Mouse (Mus musculus) gastrocnemius, postnatal 36 days (tissue): Measurements from ENCODE around the gene Acot5. TPM values are rescaled to one million over a fixed set of nuclear protein-coding genes. Genes with fewer than 3 reads are reported as not detected.
"Not testable (repeated sequence)": the region's sequence is repeated elsewhere in the genome, so short reads cannot be mapped to it uniquely, and the experiment has no call there.

ENCODE experiments used
- DNase-seq, 2 experiments: peaks; one replicate each; pipeline ENCODE4 v3.0.0; 2022
- intact Hi-C: fragments of 180-260 bp; cut with DNase I; formaldehyde crosslinking; loops from one replicate; pipeline ENCODE4 v1.15.1; 2025
- long read RNA-seq, 2 experiments: library from polyadenylated mRNA; stranded (forward); transcript quantifications; one replicate each; pipeline ENCODE4 v2.0.0; 2021
- total RNA-seq, 2 experiments: library from RNA; stranded (reverse); gene quantifications; 2 replicates each; pipeline ENCODE4 v1.2.3; 2021

Gene Acot5
- not detected for total RNA-seq
- long read RNA-seq, experiment 1: 0 reads
- long read RNA-seq, experiment 2: 0 reads

DNA sequence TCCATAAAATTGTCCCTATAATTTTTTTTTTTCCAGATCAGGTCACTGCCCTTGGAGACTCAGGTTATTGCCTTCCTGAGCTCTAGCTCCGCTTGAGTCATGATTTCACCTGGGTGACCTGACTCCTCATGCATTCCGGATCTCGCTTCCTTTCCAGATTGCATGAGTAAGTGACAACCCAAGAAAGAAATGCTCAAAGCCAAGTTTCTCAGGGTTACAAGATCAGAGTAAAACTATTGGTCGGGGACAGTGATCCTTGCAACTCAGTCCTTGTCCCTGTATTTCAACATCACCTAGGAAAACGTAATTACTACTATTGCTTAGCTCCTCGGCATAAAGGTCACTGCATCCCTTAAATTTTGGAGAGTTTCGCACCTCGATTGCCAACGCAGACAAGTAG lies at the start of gene Acot5:
Gene Acot5, plus strand, starts transcription at position 340 of the 400 bp plus-strand sequence.
- intact Hi-C loops: no loop called here
- no peak for DNase-seq

DNA sequence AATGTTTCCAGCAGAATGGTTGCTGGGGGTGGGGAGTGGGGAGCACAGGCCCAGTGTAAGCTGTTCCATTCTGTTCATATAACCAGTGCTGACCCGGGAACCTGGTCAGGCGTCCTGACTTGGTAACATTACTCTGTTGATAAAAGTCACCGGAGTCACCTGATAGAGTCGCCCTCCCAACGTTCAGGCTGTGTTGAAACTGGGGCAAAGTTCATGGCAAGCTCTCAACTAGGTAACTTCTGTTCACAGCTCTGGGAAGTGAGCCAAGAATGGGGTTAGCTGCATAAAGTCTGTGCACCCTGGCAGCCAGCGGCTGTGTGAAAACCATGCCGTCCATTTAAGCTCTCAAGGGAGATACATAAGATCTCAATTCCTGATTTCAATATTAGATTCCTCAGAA lies 48.6 kb upstream of the Acot5 start:
- intact Hi-C loops: not testable (repeated sequence)
- peak; percentile 25 to 48 for DNase-seq

DNA sequence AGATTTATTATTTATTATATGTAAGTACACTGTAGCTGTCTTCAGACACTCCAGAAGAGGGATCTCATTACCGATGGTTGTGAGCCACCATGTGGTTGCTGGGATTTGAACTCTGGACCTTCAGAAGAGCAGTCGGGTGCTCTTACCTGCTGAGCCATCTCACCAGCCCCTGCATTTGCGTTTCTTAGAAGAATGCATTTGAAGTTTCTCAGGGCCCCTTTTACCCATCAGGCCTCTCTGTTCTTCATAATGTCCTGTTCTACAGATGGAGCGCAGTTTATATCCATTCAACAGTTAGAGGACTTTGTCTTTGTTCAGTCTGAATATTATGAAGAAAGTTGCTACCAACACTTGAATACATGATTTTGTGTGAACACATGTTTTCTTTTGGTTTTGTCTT lies 46.9 kb upstream of the Acot5 start:
- intact Hi-C loops, DNase-seq: not testable (repeated sequence)

DNA sequence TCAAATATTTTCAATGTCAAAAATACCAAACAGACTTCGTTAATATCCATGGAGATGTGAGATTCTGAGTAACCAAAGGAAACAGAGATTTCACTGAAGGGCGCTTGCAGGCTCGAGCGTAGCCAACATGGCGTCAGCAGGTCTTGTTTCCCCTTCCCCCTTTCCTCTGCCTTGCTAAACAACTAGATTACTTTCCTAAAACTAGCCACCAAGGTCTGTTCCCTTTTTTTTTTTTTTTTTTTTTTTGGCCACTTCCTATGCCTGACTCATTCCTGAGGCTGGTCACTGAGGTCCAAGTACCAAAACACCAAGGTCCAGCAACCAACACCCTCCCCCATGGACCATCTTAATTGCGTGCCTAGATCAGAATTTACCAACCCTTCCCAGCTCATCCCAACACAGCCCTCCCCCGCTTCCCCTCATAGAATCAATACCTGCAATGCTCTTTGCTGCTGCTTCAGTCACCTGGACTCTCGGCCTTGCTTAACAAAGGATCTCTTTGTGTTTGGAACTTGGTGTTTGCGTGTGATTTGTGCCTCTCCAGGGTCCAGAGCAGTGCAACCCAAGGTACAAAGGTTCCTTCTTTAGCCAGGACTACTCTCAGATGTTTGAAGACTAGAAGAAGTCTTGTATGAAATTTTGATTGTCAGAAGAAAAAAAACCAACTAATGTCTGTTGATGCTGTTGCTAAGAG lies 45.9 kb upstream of the Acot5 start:
- DNase-seq: no peak
- intact Hi-C loops: no loop called here

DNA sequence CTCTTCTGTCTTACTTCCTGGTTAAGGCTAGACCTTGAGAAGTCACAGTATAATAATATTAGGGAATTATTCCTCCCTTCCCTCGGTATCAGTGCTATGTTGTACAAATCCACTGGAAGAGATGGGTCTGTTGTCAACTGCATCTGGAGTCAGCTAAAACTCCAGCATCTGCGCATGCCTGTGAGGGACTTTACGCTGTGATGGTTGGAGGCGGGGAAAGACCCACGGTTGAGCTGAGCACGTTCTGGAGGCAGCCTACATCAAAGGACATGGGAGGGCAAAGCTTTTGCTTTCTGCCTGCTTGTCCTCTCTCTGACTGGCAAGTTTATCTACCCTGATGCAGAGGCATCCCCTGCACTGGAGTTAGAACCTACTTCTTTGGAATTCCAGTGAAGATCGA lies 43.2 kb upstream of the Acot5 start:
- intact Hi-C loops: no loop called here
- no peak for DNase-seq

DNA sequence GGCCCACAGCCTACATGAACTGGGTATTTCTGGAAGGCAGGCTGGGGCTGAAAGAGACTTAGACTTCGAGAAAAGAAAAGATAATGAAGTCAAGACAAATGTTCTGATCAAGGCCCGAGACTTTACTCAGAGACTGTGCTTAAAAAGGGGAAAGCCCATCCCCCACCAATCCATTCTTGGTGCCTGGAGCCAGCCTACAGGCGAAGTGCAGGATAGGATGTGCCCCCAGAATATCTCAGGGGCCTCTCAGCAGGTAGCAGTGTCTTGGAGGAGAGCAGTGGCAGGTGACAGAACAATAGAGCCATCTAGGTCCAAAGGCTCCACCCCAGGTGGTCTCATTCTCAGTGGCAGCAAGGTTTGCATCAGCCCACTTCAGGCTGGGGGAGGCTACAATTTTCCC lies 40.8 kb upstream of the Acot5 start:
- DNase-seq, intact Hi-C loops: not testable (repeated sequence)

DNA sequence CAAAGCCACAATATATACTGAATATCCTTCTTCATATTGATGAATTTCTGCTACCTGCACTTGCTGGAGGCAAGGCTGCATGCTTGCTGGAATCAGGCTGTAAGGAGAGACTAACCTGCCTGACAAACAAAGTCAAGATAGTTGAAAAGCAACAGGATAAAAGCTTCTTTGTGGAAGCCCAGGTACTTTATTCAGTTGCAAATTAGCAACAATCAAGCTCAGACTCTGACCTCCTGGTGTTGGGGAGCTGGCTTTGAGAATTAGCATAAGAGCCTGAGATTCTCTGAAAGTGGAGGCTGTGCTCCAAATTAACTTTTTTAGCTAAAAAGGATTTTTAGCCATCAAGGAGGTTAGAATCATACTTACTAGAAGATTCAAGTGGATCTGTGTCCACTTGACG lies 40.1 kb upstream of the Acot5 start:
- intact Hi-C loops, DNase-seq: not testable (repeated sequence)

DNA sequence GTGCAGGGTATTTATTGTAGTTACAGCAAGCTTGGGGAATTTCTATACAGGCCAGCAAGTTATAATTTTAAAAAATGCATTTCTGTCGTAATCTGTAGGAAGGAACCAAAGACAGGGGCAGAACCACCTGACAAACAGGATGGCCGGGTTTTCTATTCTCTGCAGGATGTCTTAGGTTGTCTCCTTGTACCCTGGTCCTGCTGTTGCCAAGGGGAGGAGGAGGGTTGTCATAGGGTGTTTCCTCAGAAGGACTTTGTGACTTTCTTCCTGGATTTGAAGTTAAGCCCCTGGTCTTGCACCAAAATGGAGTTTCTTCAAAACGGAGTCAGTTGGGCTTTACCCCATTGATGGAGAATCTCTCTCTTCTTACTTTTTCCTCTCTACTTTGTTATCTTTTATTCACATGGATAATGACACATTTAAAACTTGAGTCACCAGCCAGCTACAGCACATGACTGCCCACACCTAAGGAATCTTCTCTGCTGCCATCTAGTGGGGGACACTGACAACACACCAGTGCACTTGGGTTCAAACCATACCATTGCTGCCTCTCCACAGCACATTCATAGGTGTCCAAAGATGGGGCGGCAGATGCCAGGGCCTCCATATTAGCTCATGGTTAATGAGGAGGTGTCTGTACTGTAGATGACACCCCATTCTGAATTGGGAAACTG lies 38.3 kb upstream of the Acot5 start:
- DNase-seq: peak; percentile 44 to 65
- intact Hi-C loops: loop anchor here (10.0 kb wide), 1 partner anchor 316 kb away; no protein-coding TSS in a partner anchor

DNA sequence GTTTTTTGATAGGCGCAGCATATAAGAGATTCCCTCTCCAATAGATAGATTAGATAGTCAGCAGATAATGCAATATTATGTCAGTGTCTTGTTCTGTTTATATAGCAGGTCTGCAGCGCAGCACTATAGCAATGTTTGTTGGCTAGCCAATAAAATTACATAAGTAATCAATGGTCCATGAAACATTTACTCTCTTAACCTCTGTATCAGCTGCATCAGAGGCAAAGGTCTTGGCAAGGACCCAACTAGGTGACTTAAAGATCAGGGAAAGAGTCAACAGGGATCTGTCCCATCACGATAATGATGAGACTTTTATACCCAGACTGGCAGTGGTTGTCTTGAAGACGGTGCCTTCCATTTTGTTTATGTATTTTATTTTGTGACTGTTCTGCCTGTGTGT lies 36.3 kb upstream of the Acot5 start:
- intact Hi-C loops: loop anchor here (2.0 to 10.0 kb wide), 2 partner anchors 60 to 318 kb away; no protein-coding TSS in a partner anchor
- DNase-seq: no peak

DNA sequence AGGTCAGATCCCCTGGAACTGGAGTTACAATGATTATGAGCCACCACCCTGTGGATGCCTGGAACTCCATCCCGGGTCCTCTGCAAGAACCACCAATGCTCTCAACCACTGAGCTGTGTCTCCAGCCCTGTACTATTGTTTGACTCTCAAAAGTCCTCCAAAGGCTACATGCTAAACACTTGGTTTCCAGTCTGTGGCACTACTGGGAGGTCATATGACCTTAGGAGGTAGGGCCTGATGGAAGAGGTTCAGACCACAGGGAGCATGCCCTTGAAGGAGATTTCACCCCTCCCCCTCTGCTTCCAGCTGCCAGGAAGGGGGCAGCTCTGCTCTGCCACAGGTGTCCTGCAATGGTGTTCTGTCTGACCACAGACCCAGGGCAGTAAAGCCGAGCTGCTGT lies 35.8 kb upstream of the Acot5 start:
- not testable (repeated sequence) for DNase-seq
- intact Hi-C loops: loop anchor here (2.0 to 10.0 kb wide), 2 partner anchors 61 to 319 kb away; no protein-coding TSS in a partner anchor

DNA sequence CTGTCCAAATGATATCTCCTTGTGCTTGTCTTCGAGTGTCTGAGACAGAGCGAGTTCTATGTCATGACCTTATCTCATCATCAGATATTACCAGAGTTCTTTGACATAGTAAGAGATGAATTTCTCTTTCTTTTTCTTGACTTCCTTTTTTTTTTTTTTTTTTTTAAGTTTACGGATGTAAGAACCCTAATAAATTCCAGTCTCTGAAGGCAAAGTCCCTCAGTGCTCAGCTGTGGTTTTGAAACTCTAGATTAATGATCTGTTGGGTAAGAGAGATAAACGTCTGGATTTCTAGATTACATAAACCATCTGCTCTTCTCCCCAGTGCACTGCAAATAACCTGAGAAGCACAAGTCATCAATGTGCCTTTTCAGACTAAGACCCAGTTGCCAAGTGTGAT lies 35.0 kb upstream of the Acot5 start:
- no peak for DNase-seq
- intact Hi-C loops: loop anchor here (10.0 kb wide), 1 partner anchor 319 kb away; no protein-coding TSS in a partner anchor

DNA sequence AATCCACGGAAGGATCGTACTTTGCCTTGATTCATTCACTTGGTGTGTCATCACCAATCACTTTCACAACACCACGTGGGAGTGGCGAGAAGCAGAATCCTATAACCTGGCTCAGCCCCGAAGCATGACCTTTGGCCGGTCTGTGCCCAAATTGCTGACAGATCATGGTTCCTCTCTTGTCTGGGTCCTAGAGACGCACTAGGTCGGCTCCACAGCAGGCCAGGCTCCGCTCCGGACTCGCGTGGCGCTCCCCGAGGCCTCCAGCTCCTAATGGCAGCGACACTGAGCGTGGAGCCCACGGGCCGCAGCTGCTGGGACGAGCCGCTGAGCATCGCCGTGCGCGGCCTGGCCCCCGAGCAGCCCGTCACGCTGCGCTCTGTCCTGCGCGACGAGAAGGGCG lies 30.9 kb upstream of the Acot5 start, which contains the start of gene Acot4:
Gene Acot4, plus strand, starts transcription at position 139 of the 400 bp plus-strand sequence.
- not testable (repeated sequence) for DNase-seq
- intact Hi-C loops: loop anchor here (10.0 kb wide), 1 partner anchor 323 kb away; no protein-coding TSS in a partner anchor

DNA sequence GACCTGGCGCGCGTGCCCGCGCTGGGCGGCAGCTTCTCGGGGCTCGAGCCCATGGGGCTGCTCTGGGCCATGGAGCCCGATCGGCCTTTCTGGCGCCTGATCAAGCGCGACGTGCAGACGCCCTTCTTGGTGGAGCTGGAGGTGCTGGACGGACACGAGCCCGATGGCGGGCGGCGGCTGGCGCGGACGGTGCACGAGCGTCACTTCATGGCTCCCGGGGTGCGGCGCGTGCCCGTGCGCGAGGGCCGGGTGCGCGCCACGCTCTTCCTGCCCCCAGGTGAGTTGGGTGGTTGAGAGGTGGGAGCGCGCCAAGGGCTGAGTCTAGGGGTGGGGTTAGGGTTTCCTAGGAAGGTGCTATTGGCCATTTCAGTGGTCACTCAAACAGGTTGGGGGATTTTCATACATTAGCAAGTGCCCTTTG lies 30.4 kb upstream of the Acot5 start, which contains the start of gene Gm49366:
Gene Gm49366, plus strand, starts transcription at position 245 of the 421 bp plus-strand sequence.
- DNase-seq: peak in 1 of 2 experiments; percentile 24
- intact Hi-C loops: loop anchor here (10.0 kb wide), 1 partner anchor 324 kb away; no protein-coding TSS in a partner anchor

DNA sequence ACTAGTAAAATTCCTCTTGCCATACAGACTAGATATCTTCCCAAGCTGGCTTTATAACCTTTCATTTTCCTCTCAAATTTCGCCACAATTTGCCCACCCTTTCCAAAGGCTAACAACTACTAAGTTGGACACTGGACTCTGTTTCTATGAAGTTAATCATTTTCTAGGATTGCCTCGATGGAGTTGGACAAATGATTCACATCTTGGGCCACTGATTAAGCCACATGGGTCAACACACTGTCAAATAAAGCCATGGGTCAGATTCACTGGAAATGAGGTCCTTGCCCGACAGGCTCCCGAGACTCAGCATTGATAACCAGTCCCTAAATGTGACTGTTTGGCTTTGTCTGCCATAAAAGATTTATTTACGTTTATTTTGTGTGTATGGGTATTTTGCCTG lies 26.9 kb upstream of the Acot5 start:
- DNase-seq: no peak
- intact Hi-C loops: no loop called here

DNA sequence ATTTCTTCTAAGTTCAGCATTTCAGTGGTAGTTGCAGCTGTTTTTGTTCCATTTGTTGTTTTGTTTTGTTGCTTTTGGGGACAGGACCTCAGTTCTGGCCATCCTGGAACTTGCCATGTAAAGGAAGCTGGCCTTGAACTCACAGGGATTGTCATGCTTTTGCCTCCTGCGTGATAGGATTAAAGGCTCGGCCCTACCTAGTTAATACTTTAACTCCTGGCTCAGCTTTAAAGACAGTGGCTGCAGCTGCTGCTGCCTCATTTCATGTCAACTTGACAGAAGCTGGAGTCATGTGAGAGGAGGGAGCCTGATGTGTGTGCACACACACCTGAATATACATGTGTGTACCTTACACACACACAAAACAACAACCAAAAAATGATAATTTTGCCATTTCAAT lies 25.1 kb upstream of the Acot5 start:
- no peak for DNase-seq
- intact Hi-C loops: no loop called here

DNA sequence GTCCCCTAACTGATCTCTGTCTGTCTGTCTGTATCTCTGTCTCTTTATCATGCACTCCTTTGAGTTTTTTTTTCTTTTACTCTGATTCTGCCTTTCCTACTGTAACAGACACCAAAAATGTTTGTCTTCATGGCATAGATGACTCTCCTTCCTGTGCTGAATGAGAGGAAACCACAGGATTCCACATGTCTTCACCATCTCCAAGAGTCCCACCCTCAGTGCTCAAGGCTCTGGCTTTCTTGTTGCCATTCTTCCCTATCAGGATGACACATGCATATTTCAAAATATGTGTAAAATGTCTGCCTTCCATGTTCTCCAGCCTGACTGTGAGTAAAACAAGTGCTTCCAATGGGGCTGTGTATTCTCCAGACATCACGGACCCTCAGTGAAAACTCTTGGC lies 22.2 kb upstream of the Acot5 start:
- intact Hi-C loops: no loop called here
- no peak for DNase-seq

DNA sequence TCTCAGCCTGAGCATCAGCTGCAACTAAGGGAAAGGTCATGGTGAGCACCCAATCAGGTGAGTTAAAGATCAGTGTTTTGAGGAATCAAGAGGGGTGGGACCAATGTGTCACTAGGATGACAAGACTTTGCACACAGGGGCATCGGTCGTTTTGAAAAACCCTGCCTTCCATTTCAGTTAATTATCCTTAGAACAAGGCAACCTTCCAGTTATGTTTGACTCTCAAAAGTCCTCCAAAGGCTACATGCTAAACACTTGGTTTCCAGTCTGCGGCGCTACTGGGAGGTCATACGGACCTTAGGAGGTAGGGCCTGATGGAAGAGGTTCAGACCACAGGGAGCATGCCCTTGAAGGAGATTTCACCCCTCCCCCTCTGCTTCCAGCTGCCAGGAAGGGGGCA lies 18.4 kb upstream of the Acot5 start:
- intact Hi-C loops, DNase-seq: not testable (repeated sequence)

DNA sequence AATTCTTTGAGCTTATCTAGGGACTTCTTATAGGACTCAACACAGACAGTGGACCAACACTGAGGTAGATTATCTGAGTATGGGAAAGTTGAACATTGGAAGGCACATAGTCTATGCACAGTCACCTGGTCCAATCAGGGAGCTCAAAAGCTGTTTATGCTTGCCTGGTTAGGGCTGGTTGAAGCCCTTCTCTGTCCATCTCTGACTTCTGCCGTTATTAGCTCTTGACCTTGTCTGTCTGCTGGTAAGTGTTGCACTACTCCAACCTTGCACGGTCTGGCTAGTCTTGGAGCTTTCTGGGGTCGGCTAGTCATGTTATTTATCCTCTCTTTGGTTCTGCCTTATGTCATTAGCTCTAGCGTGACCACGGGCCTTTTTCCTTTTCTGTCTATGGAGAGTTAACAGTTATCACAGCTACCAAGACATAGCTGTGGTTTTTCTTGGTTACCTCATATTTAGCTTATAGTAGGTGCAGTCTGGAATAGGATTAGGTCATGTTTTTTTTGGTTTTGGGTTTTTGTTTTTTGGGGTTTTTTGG lies 17.1 kb upstream of the Acot5 start, which contains the start of gene Acot3:
Gene Acot3, plus strand, starts transcription at position 208 of the 538 bp plus-strand sequence.
- intact Hi-C loops: no loop called here
- no peak for DNase-seq

DNA sequence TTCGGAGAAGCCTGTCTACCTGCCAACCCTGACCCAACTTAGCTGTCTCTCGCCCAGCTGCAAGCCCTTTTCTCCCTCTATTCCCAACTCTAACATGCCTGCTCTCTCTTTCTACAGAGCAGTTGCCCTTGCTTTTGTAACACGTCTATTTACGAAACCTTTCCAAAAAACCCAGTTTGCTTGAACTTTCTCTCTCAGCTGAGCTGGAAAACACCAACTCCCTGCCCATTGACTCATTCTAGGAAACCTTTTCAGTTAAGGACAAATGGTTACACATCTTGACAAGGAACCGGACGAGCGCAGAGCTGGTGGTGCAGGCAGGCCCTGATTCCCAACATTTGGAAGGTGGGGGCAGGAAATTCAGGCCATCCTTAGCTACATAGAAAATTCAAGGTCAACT lies 16.5 kb upstream of the Acot5 start:
- intact Hi-C loops: no loop called here
- no peak for DNase-seq

DNA sequence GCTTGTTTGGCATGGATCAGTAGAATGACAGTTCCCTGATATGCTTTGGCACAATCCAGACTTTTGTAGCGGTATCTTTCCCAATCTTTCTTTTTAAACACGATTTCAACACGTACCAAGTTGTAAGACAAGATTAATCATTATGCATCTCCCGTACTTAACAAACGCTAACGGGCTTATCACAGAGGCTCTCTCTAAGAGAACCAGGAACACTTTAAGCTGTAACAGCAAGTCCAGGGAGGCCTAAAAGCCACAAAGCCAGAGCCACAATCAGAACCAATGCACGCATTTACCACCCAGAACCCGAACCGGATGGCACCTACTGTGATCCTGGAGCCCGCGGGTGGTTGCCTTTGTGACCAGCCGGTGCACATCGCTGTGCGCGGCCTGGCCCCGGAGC lies 16.0 kb upstream of the Acot5 start:
- no peak for DNase-seq
- intact Hi-C loops: no loop called here
